Mouse (Mus musculus): ENCODE measurements around the gene 1700023F06Rik. TPM values are rescaled to one million over a fixed set of nuclear protein-coding genes. Genes with fewer than 3 reads are reported as not detected.

1700023F06Rik gene
- polyA plus RNA-seq (2016; fragmentation: Nextera tagmentation; extraction: Ambion mirVana): 0.17 TPM in 1 of 2 replicates, not detected in the other

GRCm38 (mm10) chr11:103208458-103208857 lies at the start of gene 1700023F06Rik:
Gene 1700023F06Rik (minus strand): TSS chr11:103208558.
- WGBS: 78% methylated on average over 3 of the region's 3 CpGs
- ATAC-seq (ENCODE audit: insufficient number of reproducible peaks, low FRiP score): no peak
- Histone ChIP-seq H3K36me3 (no peaks in the 10 kb centered on the region), H3K9me3 (replicated peaks) (0 out of 2 replicates have a peak, but pooled peaks cover 4% of the 10 kb centered on the region), H3K9ac (no peak within 1 kb of the TSS), H3K4me2 (no peak within 1 kb of the TSS), H3K27me3 (replicated peaks) (peaks cover 7% of the 10 kb centered on the region; the same call in 1 of the 2 replicates), H3K4me1 (replicated peaks) (no peaks in the 10 kb centered on the region), H3K27ac (ENCODE audit: poor library complexity, severe bottlenecking) (no peak within 1 kb of the TSS), H3K4me3 (no peak within 1 kb of the TSS)

DNA sequence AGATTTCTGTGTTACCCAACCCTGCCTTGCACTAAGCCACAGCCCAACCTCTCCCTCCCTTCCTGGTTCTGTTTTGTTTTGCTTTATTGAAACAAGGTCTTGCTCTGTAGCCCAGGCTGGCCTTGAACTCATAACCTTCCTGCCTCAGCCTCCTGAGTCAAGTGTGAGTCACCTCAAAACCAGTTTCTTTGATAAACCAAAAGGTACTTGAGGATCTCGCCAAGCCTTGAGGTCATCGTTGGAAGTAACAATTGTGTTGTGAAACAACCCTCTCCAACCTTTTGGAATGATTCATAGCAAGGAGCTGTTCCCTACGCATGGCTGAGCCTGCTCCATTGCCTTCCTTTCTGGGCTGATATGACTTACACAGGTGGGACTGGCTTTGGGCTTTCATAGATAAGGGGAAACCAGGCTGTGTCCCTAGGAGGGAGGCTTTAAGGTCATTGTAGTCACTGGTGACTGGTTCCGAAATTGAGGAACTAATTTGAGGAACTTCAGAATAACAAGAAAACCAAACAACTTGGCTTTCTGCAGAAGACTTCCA lies 49.7 kb upstream of the 1700023F06Rik start:
- H3K9ac ChIP-seq: no peak overlapping the region
- no peak overlapping the region for H3K4me3 ChIP-seq
- no peaks in the 10 kb centered on the region for H3K36me3 ChIP-seq
- H3K27ac ChIP-seq (ENCODE audit: poor library complexity, severe bottlenecking): no peak overlapping the region
- no peak for ATAC-seq (ENCODE audit: insufficient number of reproducible peaks, low FRiP score)
- H3K4me2 ChIP-seq: no peak overlapping the region
- WGBS: 84% methylated on average over 4 of the region's 4 CpGs
- H3K27me3 ChIP-seq (replicated peaks): no peaks in the 10 kb centered on the region
- H3K4me1 ChIP-seq (replicated peaks): peaks cover 19% of the 10 kb centered on the region
- no peaks in the 10 kb centered on the region for H3K9me3 ChIP-seq (replicated peaks)

DNA sequence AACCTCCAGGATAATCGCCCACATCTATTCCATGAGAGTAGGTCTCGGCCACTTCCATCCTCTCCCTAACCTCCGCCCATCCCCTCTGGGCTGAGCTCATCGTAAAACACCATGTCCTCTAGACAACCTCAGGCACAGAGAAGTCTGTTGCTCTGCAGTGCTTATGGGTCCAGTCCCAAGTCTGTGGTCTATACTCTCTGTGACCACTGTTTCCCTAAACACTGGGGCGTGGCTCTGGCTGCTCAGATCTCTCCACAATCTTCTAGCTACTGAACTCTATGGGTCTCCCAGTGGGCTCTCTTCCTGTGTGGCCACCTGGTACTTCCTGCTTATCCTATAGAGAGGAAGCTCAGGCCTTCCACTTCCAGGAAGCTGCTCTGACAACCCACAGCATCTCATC lies 45.2 kb upstream of the 1700023F06Rik start:
- 76% methylated on average over 5 of the region's 5 CpGs for WGBS
- Histone ChIP-seq H3K27me3 (replicated peaks) (no peaks in the 10 kb centered on the region), H3K27ac (ENCODE audit: poor library complexity, severe bottlenecking) (no peak overlapping the region), H3K36me3 (no peaks in the 10 kb centered on the region), H3K4me2 (no peak overlapping the region), H3K4me1 (replicated peaks) (peaks cover 21% of the 10 kb centered on the region), H3K9ac (no peak overlapping the region), H3K9me3 (replicated peaks) (no peaks in the 10 kb centered on the region), H3K4me3 (no peak overlapping the region)
- no peak for ATAC-seq (ENCODE audit: insufficient number of reproducible peaks, low FRiP score)

DNA sequence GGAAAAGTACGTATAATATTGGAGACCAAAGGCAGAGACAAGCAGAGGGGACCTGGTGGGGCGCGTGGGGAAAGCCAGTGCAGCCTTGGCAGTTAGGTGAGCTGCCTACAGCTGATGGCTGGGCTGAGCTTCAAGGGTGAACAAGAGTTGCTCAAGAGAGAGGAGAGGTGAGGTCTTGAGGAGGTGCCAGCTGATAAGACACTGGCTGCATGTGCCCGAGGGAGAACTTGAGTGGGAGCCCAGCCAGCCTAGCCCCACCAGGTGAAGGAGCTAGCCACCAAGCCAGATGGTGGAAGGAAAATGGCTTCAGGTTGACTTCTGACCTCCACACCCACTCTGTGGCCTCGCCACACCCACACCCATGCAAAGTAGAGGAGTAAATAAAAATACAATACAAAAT lies 44.0 kb upstream of the 1700023F06Rik start:
- no peak overlapping the region for H3K4me2 ChIP-seq
- no peak for ATAC-seq (ENCODE audit: insufficient number of reproducible peaks, low FRiP score)
- H3K27me3 ChIP-seq (replicated peaks): no peaks in the 10 kb centered on the region
- no peak overlapping the region for H3K4me3 ChIP-seq
- 77% methylated on average over 5 of the region's 5 CpGs for WGBS
- H3K27ac ChIP-seq (ENCODE audit: poor library complexity, severe bottlenecking): no peak overlapping the region
- H3K9ac ChIP-seq: no peak overlapping the region
- H3K4me1 ChIP-seq (replicated peaks): peaks cover 33% of the 10 kb centered on the region
- H3K36me3 ChIP-seq: no peaks in the 10 kb centered on the region
- H3K9me3 ChIP-seq (replicated peaks): no peaks in the 10 kb centered on the region

GRCm38 (mm10) chr11:103250324-103250723 lies 42.0 kb upstream of the 1700023F06Rik start:
- no peaks in the 10 kb centered on the region for H3K36me3 ChIP-seq
- 85% methylated on average over 3 of the region's 3 CpGs for WGBS

GRCm38 (mm10) chr11:103249509-103249908 lies 41.2 kb upstream of the 1700023F06Rik start:
- H3K4me2 ChIP-seq: no peak overlapping the region
- H3K27ac ChIP-seq (ENCODE audit: poor library complexity, severe bottlenecking): no peak overlapping the region
- H3K4me1 ChIP-seq (replicated peaks): peaks cover 54% of the 10 kb centered on the region
- no peaks in the 10 kb centered on the region for H3K36me3 ChIP-seq
- no peak overlapping the region for H3K4me3 ChIP-seq
- WGBS: 68% methylated on average over 6 of the region's 6 CpGs
- no peak for ATAC-seq (ENCODE audit: insufficient number of reproducible peaks, low FRiP score)
- H3K9ac ChIP-seq: no peak overlapping the region
- no peaks in the 10 kb centered on the region for H3K9me3 ChIP-seq (replicated peaks)
- H3K27me3 ChIP-seq (replicated peaks): no peaks in the 10 kb centered on the region

More at GRCm38 (mm10) chr11:103250324-103250723, 42.0 kb upstream of the 1700023F06Rik start:
- Histone ChIP-seq H3K4me2 (no peak overlapping the region), H3K4me3 (no peak overlapping the region), H3K27ac (ENCODE audit: poor library complexity, severe bottlenecking) (no peak overlapping the region), H3K4me1 (replicated peaks) (peaks cover 49% of the 10 kb centered on the region), H3K9me3 (replicated peaks) (no peaks in the 10 kb centered on the region), H3K9ac (no peak overlapping the region), H3K27me3 (replicated peaks) (no peaks in the 10 kb centered on the region)
- no peak for ATAC-seq (ENCODE audit: insufficient number of reproducible peaks, low FRiP score)

- H3K27ac ChIP-seq (ENCODE audit: poor library complexity, severe bottlenecking): no peak overlapping the region
- ATAC-seq (ENCODE audit: insufficient number of reproducible peaks, low FRiP score): no peak
- no peak overlapping the region for H3K4me3 ChIP-seq
- H3K27me3 ChIP-seq (replicated peaks): no peaks in the 10 kb centered on the region
- H3K4me2 ChIP-seq: no peak overlapping the region
- no peak overlapping the region for H3K9ac ChIP-seq
- no peaks in the 10 kb centered on the region for H3K36me3 ChIP-seq
- H3K9me3 ChIP-seq (replicated peaks): no peaks in the 10 kb centered on the region
- peaks cover 54% of the 10 kb centered on the region for H3K4me1 ChIP-seq (replicated peaks)
- WGBS: 69% methylated on average over 5 of the region's 5 CpGs
These were observed 40.5 kb upstream of the 1700023F06Rik start for GRCm38 (mm10) chr11:103248837-103249236.

- no peaks in the 10 kb centered on the region for H3K27me3 ChIP-seq (replicated peaks)
- peak; percentile 62; the same call in 1 of the 2 replicates for ATAC-seq (ENCODE audit: insufficient number of reproducible peaks, low FRiP score)
- H3K36me3 ChIP-seq: no peaks in the 10 kb centered on the region
- H3K9me3 ChIP-seq (replicated peaks): no peaks in the 10 kb centered on the region
- no peak overlapping the region for H3K4me3 ChIP-seq
- peak overlapping the region; percentile 74 for H3K27ac ChIP-seq (ENCODE audit: poor library complexity, severe bottlenecking)
- H3K4me1 ChIP-seq (replicated peaks): peaks cover 51% of the 10 kb centered on the region
- 47% methylated on average over 11 of the region's 11 CpGs for WGBS
- H3K9ac ChIP-seq: no peak overlapping the region
- H3K4me2 ChIP-seq: peak overlapping the region; percentile 31
These were observed 39.3 kb upstream of the 1700023F06Rik start for GRCm38 (mm10) chr11:103247504-103248177.

DNA sequence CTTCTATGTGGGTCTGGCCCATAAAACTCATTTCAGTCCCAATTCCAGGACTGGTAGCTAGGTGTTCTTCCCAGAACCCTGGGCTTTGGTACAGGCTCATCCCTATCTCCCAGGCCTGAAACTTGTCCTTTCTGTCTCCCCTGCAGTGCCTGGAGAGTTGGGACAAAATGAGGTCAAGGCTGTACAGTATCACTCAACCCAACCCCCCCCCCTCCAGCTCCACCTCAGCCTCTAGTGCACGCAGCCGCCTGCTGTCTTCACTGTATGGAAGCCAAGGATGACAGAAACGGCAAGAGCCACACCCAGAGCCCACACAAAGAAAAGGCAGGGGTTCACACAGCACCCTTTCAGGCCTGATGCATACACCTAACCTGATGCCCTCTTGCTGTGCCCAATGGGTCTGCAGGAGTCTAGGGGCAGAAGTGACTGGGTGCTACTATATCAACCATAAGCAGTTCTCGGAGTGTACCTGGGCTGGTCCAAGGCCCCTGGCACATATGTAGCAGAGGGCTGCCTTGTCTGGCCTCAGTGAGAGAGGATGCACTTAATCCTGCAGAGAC lies 38.5 kb upstream of the 1700023F06Rik start:
- H3K27me3 ChIP-seq (replicated peaks): no peaks in the 10 kb centered on the region
- WGBS: 33% methylated on average over 4 of the region's 4 CpGs
- ATAC-seq (ENCODE audit: insufficient number of reproducible peaks, low FRiP score): no peak; the same call in 1 of the 2 replicates
- H3K27ac ChIP-seq (ENCODE audit: poor library complexity, severe bottlenecking): peak overlapping the region; percentile 61
- 0 out of 2 replicates have a peak overlapping the region, but pooled peaks have one; percentile 15 for H3K9ac ChIP-seq
- no peaks in the 10 kb centered on the region for H3K36me3 ChIP-seq
- H3K4me3 ChIP-seq: no peak overlapping the region
- H3K9me3 ChIP-seq (replicated peaks): no peaks in the 10 kb centered on the region
- peaks cover 45% of the 10 kb centered on the region for H3K4me1 ChIP-seq (replicated peaks)
- peak overlapping the region; percentile 7; the same call in 1 of the 2 replicates for H3K4me2 ChIP-seq

DNA sequence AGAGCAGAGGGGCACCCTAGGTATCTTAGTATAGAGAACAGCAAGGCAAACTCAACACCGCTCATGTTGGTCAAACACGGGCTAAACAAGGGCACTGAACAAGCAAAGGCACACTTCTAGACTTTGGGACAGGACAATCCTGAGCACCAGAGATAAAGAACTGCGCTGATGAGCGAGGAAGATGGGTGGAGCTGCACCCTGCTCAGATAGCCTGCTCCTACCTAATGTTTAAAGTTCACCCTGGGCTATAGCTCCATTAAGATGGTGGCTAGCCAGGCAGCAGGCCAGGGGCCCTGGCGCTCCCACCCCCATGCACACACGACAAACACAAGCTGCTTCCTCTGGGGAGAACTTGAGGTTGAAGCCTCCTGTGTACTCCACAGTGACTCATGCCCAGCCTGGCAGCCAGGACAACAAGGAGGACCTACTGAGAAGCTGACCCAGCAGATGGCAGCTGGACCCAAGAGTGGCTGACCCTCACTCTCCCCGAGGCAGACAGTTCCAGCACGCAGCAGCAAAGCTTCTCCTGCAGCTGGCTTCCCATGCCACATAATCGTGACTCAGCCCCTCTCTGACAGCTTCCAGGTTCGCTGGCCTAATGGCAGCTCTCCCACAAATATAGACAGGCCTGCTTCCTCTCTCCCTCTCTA lies 37.8 kb upstream of the 1700023F06Rik start:
- H3K27ac ChIP-seq (ENCODE audit: poor library complexity, severe bottlenecking): peak overlapping the region; percentile 61
- no peaks in the 10 kb centered on the region for H3K27me3 ChIP-seq (replicated peaks)
- H3K4me3 ChIP-seq: no peak overlapping the region
- H3K9ac ChIP-seq: 0 out of 2 replicates have a peak overlapping the region, but pooled peaks have one; percentile 15
- H3K4me2 ChIP-seq: peak overlapping the region; percentile 7; the same call in 1 of the 2 replicates
- no peak; the same call in 1 of the 2 replicates for ATAC-seq (ENCODE audit: insufficient number of reproducible peaks, low FRiP score)
- H3K4me1 ChIP-seq (replicated peaks): peaks cover 46% of the 10 kb centered on the region
- WGBS: 59% methylated on average over 10 of the region's 10 CpGs
- no peaks in the 10 kb centered on the region for H3K9me3 ChIP-seq (replicated peaks)
- H3K36me3 ChIP-seq: no peaks in the 10 kb centered on the region

GRCm38 (mm10) chr11:103244856-103245255 lies 36.5 kb upstream of the 1700023F06Rik start:
- no peak for ATAC-seq (ENCODE audit: insufficient number of reproducible peaks, low FRiP score)
- H3K36me3 ChIP-seq: no peaks in the 10 kb centered on the region
- H3K9ac ChIP-seq: no peak overlapping the region
- no peak overlapping the region for H3K4me2 ChIP-seq
- no peaks in the 10 kb centered on the region for H3K27me3 ChIP-seq (replicated peaks)
- H3K27ac ChIP-seq (ENCODE audit: poor library complexity, severe bottlenecking): no peak overlapping the region
- no peak overlapping the region for H3K4me3 ChIP-seq
- no peaks in the 10 kb centered on the region for H3K9me3 ChIP-seq (replicated peaks)
- peaks cover 57% of the 10 kb centered on the region for H3K4me1 ChIP-seq (replicated peaks)
- WGBS: 80% methylated on average over 4 of the region's 4 CpGs
